Mouse (Mus musculus): ENCODE results near the gene Sugct. TPM values are rescaled to one million over a fixed set of nuclear protein-coding genes. Genes with fewer than 3 reads are reported as not detected.

Sugct gene
- total RNA-seq, 2 experiments from 2014 or later = 6.5 TPM

GRCm38 (mm10) chr13:17296460-17296859 lies 398.9 kb downstream of the Sugct start:
- DNase-seq = no peak

DNA sequence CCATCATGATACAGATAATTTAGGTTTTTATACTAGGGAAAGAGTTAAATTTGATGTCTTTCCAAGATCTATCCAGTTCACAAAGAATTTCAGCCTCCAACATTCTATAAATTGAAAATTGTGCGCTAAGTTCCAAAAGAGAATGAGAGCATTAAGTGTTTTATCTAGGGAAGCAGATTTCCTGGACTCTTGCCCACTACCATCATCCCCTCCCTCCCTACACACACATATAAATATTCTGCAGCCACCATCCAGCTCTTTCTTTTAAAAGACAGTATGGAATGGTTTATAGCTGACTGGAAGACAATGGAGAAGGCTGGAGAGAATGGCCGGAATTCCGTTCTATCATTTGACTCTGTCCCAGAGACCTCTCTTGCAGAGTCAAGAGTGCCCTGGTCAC lies 404.3 kb downstream of the Sugct start:
- no peak for DNase-seq

DNA sequence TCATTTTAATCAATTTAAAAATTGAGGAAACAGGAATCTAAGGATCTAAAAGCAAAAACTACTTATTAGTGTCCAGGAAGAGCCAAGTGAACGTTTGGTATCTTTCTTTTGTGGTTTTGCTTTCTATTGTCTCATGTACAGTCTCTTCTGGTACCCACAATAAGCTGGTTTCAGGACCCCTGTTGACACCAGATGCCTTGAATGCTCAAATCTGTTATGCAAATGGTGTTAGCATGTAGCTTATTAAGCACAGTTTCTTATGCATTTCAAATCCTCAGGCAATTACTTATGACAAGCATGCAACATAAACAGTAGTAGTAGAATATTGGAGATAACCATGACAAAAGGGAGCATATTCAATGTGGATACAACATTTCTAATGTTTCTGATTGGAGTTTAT lies 407.0 kb downstream of the Sugct start:
- DNase-seq = no peak

- no peak for DNase-seq
These were observed 449.4 kb downstream of the Sugct start for GRCm38 (mm10) chr13:17245936-17246335.

GRCm38 (mm10) chr13:17216524-17216923 lies 478.8 kb downstream of the Sugct start:
- peak; percentile 18 for DNase-seq

DNA sequence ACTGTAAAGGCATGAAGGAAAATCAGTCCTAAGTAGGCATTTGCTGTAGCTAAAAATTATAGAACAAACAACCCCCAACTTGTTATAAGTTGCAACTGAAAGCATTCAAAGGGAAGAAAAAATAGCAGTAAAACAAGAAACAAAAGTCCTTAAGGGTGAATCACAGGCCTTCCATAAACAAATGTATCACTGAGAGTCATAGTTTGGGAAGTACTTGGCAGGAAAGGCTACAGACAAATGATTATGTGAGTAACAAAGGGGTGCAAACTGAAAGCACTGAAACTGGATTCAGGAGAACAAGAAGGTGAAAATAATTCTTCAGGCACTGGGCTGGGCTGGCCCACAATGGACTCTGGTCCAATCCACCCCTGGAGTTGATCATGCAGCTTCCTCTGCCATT lies 482.7 kb downstream of the Sugct start:
- no peak for DNase-seq

GRCm38 (mm10) chr13:17190180-17190762 lies 505.1 kb downstream of the Sugct start:
- no peak for DNase-seq

DNA sequence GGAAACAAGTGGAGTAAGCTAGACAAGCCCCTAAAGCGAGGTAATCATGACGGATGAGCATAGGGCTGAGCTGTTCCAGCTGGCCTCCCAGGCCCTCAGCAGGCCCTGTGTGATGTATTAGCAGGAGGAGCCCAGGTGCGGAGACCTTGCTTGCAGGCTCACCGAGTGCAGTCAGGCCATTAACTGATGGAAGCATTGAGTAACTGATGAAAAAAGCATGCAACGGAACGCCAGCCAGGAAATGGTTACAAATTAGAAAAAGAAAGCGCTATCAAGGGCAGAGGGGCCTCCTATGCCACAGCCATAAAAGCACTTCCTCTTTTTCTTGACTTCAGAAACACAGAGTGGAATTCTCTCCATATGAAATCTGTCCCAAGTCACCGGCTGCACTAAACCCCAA lies 510.1 kb downstream of the Sugct start:
- no peak for DNase-seq

DNA sequence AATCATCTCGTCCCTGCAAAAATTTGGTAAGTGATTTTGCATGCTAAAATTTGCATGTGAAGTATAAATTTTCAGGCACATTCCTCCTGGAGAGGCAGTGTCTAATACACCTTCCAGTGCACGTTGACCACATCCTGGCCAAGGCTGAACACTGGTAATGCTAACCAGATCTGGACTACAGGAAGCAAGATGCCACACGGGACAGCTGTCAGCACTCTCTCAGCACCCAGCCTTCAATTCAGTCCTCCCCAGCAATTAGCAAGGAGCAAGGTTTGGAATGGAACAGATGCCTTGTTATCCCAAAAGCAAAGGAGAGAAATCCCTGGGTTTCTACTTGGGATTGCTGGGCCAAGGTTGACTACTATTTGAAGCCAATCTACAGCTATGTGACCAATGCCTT lies 529.4 kb downstream of the Sugct start:
- no peak for DNase-seq

- DNase-seq = no peak
These were observed 530.6 kb downstream of the Sugct start for GRCm38 (mm10) chr13:17164721-17165120.

GRCm38 (mm10) chr13:17146441-17146992 lies 548.8 kb downstream of the Sugct start:
- DNase-seq = no peak

GRCm38 (mm10) chr13:17116073-17116472 lies 579.3 kb downstream of the Sugct start:
- no peak for DNase-seq

- DNase-seq = no peak
These were observed 593.0 kb downstream of the Sugct start for GRCm38 (mm10) chr13:17102372-17102771.

- DNase-seq = no peak
These were observed 608.8 kb downstream of the Sugct start for GRCm38 (mm10) chr13:17086547-17086946.

DNA sequence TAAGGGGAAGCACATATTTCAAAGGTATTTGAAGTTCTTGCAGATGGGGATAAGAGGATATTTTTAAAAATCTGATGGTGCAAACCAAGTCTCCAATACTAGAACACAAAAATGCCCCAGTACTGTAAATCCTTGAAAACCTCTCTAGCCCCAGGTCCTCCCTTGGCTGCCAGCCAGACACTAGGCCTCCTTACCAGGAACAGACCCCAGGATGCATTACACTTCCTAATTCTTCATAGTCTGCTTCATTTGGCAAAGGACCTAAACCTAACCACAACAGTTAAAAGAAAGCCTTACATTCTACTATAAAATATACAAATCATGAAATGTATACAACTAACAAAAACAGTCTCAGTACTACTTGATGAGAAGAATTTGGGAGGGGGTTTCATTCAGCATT lies 609.2 kb downstream of the Sugct start:
- no peak for DNase-seq

- no peak for DNase-seq
These were observed 610.2 kb downstream of the Sugct start for GRCm38 (mm10) chr13:17084946-17085852.

DNA sequence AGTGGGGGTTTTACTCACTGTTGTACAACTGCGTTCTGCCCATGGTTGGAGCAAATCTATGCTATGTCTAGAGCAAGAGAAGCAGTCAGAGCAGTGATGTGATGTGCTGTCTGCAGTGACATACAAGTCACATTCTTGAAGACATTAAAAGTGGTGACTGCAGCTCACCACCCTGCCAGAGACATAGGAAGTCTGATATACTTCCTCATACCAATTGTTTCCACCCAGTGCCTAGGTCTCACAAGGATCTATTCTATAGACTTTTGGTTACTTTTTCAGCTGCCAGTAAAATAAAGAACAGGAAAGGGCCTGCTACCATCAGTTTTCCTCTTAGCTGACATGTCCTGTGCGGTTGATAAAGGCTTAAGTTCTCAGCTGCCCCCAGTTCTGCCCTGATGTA lies 613.7 kb downstream of the Sugct start:
- no peak for DNase-seq

DNA sequence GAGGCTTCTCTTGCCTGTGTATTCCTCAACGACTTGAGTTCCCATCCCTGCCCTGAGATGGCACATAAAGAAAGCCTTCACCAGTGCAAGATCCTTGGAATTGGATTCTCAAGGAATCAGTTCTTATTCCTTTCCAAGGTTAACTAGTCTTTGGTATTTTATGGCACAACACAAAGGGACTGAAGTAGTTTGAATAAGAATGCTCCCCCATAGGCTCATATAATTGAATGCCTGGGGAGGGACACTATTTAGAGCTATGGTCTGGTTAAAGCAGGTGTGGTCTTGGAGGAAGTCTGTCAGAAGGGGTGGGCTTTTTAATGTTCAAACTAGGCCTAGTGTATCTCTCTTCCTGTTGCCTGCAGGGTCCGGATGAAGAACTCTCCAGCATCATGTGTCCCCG lies 629.8 kb downstream of the Sugct start:
- no peak for DNase-seq

DNA sequence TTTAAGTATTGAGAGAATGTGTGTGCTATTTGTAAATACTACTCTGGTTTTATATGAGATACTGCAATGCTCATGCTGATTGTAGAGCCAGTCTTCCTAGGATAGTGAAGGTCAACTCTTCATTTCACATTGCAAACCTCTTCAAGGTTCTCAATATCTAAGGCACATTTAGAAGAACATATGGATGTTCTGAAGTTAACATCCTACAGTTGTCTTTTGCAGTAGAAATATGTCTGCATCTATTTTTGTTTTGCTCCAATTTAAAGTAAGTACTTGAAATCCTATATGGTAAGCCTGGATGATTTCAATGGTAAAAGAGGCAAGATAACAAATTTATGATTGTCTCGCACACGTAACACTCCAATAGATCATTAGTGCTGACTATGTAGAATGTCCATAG lies 638.7 kb downstream of the Sugct start:
- DNase-seq = no peak

- no peak for DNase-seq
These were observed 651.7 kb downstream of the Sugct start for GRCm38 (mm10) chr13:17043426-17044224.

GRCm38 (mm10) chr13:17042332-17042731 lies 653.0 kb downstream of the Sugct start:
- no peak for DNase-seq

- no peak for DNase-seq
These were observed 655.6 kb downstream of the Sugct start for GRCm38 (mm10) chr13:17039727-17040126.

- DNase-seq = no peak
These were observed 657.0 kb downstream of the Sugct start for GRCm38 (mm10) chr13:17038341-17038740.

All from adrenal gland, postnatal 10 days (tissue).